Mouse (Mus musculus) kidney, adult 2 months (tissue): Measurements from ENCODE around the gene Cers5. TPM values are rescaled to one million over a fixed set of nuclear protein-coding genes. Genes with fewer than 3 reads are reported as not detected.

ENCODE experiments used
- DNase-seq: peaks from one replicate; pipeline ENCODE4 v3.0.0; 2021
- H3K27ac ChIP-seq: fragments of 200-500 bp; 2 replicates; pipeline ENCODE4 v1.5.1; 2012; ENCODE audit warnings: low read depth, low read length, control low read depth, inconsistent platforms; ENCODE audit not compliant: insufficient read depth
- H3K27me3 ChIP-seq: fragments of 200-500 bp; replicated peaks from 2 replicates; pipeline ENCODE4 v1.6.1; 2012; ENCODE audit warnings: mild to moderate bottlenecking, moderate library complexity, low read length, inconsistent platforms; ENCODE audit not compliant: control insufficient read depth, insufficient read depth
- H3K36me3 ChIP-seq: fragments of 200-500 bp; 2 replicates; pipeline ENCODE4 v1.6.1; 2012; ENCODE audit warnings: mild to moderate bottlenecking, moderate library complexity, low read length, inconsistent platforms; ENCODE audit not compliant: control insufficient read depth, insufficient read depth
- H3K4me1 ChIP-seq: fragments of 200-500 bp; 2 replicates; pipeline ENCODE4 v1.6.1; 2011; ENCODE audit warnings: low read length; ENCODE audit not compliant: control insufficient read depth, insufficient read depth
- H3K4me3 ChIP-seq: fragments of 200-500 bp; 2 replicates; pipeline ENCODE4 v1.5.1; 2011; ENCODE audit warnings: mild to moderate bottlenecking, low read depth, low read length, control low read depth; ENCODE audit not compliant: insufficient read depth
- CTCF ChIP-seq: fragments of 200-500 bp; conservative IDR thresholded peaks from 2 replicates; pipeline ENCODE4 v1.5.1; 2011; ENCODE audit warnings: low read depth, mild to moderate bottlenecking, control low read depth, low read length, moderate library complexity, mixed read lengths; ENCODE audit not compliant: insufficient read depth, insufficient read length
- POLR2A ChIP-seq: fragments of 200-500 bp; IDR thresholded peaks from one replicate; pipeline ENCODE4 v1.6.1; 2011; ENCODE audit warnings: low read depth, low read length, control low read depth
- WGBS: fragments of 180-500 bp; shearing (Covaris S2); methylation state at CpG from one replicate; pipeline ENCODE4 v1.1.7; 2018; 5-methylcytosine and 5-hydroxymethylcytosine counted together
- polyA plus RNA-seq: library from polyadenylated mRNA; depleted of rRNA; stranded (reverse); fragments of >200 nt; gene quantifications from 2 replicates; pipeline ENCODE4 v1.2.3, GENCODE M21; 2012

The Cers5 gene
- polyA plus RNA-seq, 1 experiment: 28.7 TPM

DNA sequence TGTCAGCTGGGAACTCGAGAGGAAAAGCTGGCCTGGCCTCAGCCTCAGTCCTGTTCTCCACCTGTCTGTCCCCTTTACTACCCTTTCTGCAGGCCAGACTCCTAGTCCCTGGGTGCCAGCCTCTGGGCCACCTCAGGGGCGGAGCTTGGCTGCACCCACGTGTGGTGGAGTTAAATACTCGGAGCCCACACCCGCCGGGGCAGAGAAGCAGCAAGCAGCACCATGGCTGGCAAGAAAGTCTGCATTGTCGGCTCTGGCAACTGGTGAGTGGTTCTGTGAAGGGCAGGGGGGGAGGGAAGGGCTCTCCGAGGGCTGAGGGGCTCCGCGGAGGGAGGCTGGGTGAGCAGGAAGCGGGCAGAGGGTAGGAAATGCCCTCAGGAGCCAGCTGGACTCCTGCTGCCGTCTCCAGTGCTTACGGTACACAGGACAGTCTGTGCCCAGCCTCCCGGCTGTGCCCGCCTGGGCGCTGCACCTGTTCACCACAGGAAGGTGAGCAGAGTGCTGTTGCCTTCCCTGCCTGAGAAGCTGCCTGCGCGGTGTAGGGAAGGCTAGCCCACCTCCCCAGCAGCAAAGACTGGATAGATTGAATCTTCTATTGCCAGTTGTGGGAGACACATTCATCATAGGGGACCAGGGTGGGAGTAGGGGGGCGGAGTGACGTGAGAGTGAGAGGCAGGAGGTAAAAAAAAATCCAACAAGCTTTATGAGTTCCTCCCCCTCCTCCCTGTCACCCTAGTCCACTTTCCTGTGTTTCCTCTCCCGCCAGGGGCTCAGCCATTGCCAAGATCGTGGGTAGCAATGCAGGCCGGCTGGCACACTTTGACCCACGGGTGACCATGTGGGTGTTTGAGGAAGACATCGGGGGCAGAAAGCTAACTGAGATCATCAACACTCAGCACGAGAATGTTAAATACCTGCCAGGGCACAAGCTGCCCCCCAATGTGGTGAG, 55.0 kb downstream of the Cers5 start, which contains the start of gene Gpd1:
Gene Gpd1 (plus strand): TSS at position 130 of the 949 bp plus-strand sequence.
- peaks cover 26% of the 10 kb centered on the region for H3K4me1 ChIP-seq
- peak within 1 kb of the TSS; percentile 82 for H3K4me3 ChIP-seq
- peak; percentile 90 for DNase-seq
- TF ChIP-seq CTCF (no peak), POLR2A (peak; percentile 83)
- peak within 1 kb of the TSS; percentile 96 for H3K27ac ChIP-seq
- H3K36me3 ChIP-seq: no peaks in the 10 kb centered on the region
- H3K27me3 ChIP-seq: no peaks in the 10 kb centered on the region
- 20% methylated on average over 26 of the region's 26 CpGs for WGBS

GRCm38 (mm10) chr15:99716814-99717213, 55.9 kb downstream of the Cers5 start:
- Histone ChIP-seq H3K4me1 (peaks cover 22% of the 10 kb centered on the region), H3K27me3 (no peaks in the 10 kb centered on the region), H3K4me3 (no peak overlapping the region), H3K27ac (peak overlapping the region; percentile 73), H3K36me3 (no peaks in the 10 kb centered on the region; the same call in 1 of the 2 replicates)
- no peak for DNase-seq
- 59% methylated on average over 12 of the region's 12 CpGs for WGBS
- TF ChIP-seq POLR2A (no peak), CTCF (no peak)

DNA sequence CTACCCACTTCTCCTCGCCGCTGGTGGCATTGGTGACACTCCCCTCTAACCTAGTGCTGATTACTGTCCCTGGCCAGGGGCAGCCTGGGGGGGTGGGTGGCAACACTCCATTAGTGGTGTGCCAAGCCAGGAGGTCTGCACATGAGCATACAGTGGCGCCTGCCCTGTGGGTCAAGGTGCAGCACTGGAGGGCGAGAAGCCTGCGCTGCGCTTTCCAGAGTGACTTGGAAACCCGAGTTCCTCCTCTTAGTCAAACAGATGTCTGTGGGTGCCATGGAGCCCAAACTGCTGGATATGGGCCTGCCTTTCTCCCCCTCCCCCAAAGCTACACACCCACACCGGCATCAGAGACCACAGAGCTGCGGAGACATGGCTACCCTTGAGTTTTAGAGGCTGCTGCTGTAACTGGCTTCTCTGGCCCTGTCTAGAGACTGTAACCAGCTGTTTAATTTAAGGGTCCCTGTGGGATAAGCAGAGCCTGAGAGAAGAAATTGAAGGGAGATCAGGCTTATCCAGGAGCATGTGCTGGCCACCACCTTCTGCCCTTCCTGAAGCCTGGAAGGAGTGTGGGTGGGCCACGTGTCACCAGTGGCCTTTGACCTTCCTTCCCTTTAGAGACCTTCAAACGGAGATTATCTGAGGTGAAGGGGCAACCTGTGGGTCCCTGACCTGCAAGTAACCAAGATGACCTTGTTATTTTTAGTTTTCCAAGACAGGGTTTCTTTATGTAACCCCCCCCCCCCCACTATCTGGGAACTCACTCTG, 56.5 kb downstream of the Cers5 start:
- TF ChIP-seq POLR2A (no peak), CTCF (no peak)
- peak overlapping the region; percentile 73 for H3K27ac ChIP-seq
- H3K27me3 ChIP-seq: no peaks in the 10 kb centered on the region
- 51% methylated on average over 11 of the region's 11 CpGs for WGBS
- H3K36me3 ChIP-seq: no peaks in the 10 kb centered on the region; the same call in 1 of the 2 replicates
- H3K4me1 ChIP-seq: peaks cover 22% of the 10 kb centered on the region
- H3K4me3 ChIP-seq: no peak overlapping the region
- DNase-seq: peak; percentile 83

GRCm38 (mm10) chr15:99715361-99715865, 57.3 kb downstream of the Cers5 start:
- no peak overlapping the region for H3K4me3 ChIP-seq
- H3K27ac ChIP-seq: peak overlapping the region; percentile 15; the same call in 1 of the 2 replicates
- peaks cover 22% of the 10 kb centered on the region for H3K4me1 ChIP-seq
- no peaks in the 10 kb centered on the region for H3K27me3 ChIP-seq
- no peak for DNase-seq
- H3K36me3 ChIP-seq: no peaks in the 10 kb centered on the region; the same call in 1 of the 2 replicates
- TF ChIP-seq CTCF (no peak), POLR2A (no peak)
- 55% methylated on average over 13 of the region's 13 CpGs for WGBS

- H3K4me3 ChIP-seq: no peak overlapping the region
- peak; percentile 89 for DNase-seq
- H3K36me3 ChIP-seq: no peaks in the 10 kb centered on the region; the same call in 1 of the 2 replicates
- H3K27ac ChIP-seq: no peak overlapping the region
- peaks cover 22% of the 10 kb centered on the region for H3K4me1 ChIP-seq
- no peaks in the 10 kb centered on the region for H3K27me3 ChIP-seq
- TF ChIP-seq CTCF (peak; percentile 97), POLR2A (no peak)
- 52% methylated on average over 7 of the region's 7 CpGs for WGBS
These were observed 57.8 kb downstream of the Cers5 start for GRCm38 (mm10) chr15:99714858-99715257.

DNA sequence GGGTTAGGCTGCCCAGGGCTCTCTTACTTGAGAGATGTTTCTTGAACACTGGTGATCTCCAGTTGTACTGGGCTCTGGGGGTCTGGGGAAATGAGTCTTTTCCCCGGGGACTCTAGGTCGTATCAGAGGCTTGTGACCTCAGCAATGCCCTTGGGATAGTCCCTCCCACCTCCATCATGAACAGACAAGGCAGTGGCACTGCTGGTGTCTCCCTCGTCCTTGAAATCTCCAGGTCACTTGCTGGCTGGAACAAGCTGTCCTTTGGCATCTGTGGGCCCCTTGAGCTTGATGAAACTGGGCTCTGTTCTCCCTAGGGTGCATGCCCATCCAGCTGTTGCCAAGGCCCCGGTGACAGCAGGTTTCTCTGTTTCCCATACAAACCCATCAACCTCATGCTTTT, 58.5 kb downstream of the Cers5 start:
- no peaks in the 10 kb centered on the region; the same call in 1 of the 2 replicates for H3K36me3 ChIP-seq
- WGBS: 47% methylated on average over 4 of the region's 4 CpGs
- TF ChIP-seq POLR2A (no peak), CTCF (no peak)
- DNase-seq: no peak
- H3K27me3 ChIP-seq: no peaks in the 10 kb centered on the region
- peaks cover 22% of the 10 kb centered on the region for H3K4me1 ChIP-seq
- H3K4me3 ChIP-seq: no peak overlapping the region
- H3K27ac ChIP-seq: 0 out of 2 replicates have a peak overlapping the region, but pooled peaks have one; percentile 7
